Mouse (Mus musculus) forebrain, embryonic 11.5 days (tissue): Measurements from ENCODE around the gene Prss32. TPM values are rescaled to one million over a fixed set of nuclear protein-coding genes. Genes with fewer than 3 reads are reported as not detected.

Experiments
- ATAC-seq: fragments of 200-750 bp; cut with Nextera tagmentation; replicated peaks from 2 replicates; pipeline ENCODE4 v1.8.0; 2017; ENCODE audit warnings: moderate TSS enrichment; ENCODE audit not compliant: low FRiP score
- DNase-seq: peaks from one replicate; pipeline ENCODE4 v3.0.0-alpha.2; 2017; ENCODE audit warnings: low spot score
- H3K27ac ChIP-seq: fragments of 300-500 bp; sonication (generic); 2 replicates; pipeline ENCODE4 v1.5.1; 2014; ENCODE audit warnings: low read depth, low read length
- H3K27me3 ChIP-seq: fragments of 300-500 bp; sonication (generic); 2 replicates; pipeline ENCODE4 v1.6.1; 2014; ENCODE audit warnings: mild to moderate bottlenecking, low read length, mixed read lengths; ENCODE audit not compliant: control insufficient read depth, insufficient read depth
- H3K36me3 ChIP-seq: fragments of 300-500 bp; sonication (generic); 2 replicates; pipeline ENCODE4 v1.6.1; 2014; ENCODE audit warnings: mild to moderate bottlenecking, low read length, moderate library complexity, mixed read lengths; ENCODE audit not compliant: control insufficient read depth, insufficient read depth
- H3K4me1 ChIP-seq: fragments of 300-500 bp; sonication (generic); replicated peaks from 2 replicates; pipeline ENCODE4 v1.6.1; 2014; ENCODE audit warnings: low read length, mixed read lengths; ENCODE audit not compliant: control insufficient read depth, insufficient read depth
- H3K4me2 ChIP-seq: fragments of 300-500 bp; sonication (generic); 2 replicates; pipeline ENCODE4 v1.6.1; 2014; ENCODE audit warnings: low read depth, mild to moderate bottlenecking, low read length, moderate library complexity, mixed read lengths; ENCODE audit not compliant: severe bottlenecking
- H3K4me3 ChIP-seq: fragments of 300-500 bp; sonication (generic); 2 replicates; pipeline ENCODE4 v1.5.1; 2014; ENCODE audit warnings: low read depth, low read length
- H3K9ac ChIP-seq: fragments of 300-500 bp; sonication (generic); 2 replicates; pipeline ENCODE4 v1.6.1; 2014; ENCODE audit warnings: low read length
- H3K9me3 ChIP-seq: fragments of 300-500 bp; sonication (generic); 2 replicates; pipeline ENCODE4 v1.6.1; 2016; ENCODE audit warnings: low read length, mixed read lengths; ENCODE audit not compliant: control insufficient read depth
- WGBS: fragments of 180-500 bp; shearing (Covaris S2); extraction: QIAGEN DNeasy Blood & Tissue Kit; methylation state at CpG from one replicate; pipeline ENCODE4 v1.1.7; 2014; 5-methylcytosine and 5-hydroxymethylcytosine counted together
- polyA plus RNA-seq: library from polyadenylated mRNA; unstranded; fragments of >200 nt; fragmentation: Nextera tagmentation; extraction: Ambion mirVana; gene quantifications from 2 replicates; pipeline ENCODE4 v1.2.1, GENCODE M21; 2014

The Prss32 gene
- polyA plus RNA-seq, 1 experiment from 2014 or later: not detected

DNA sequence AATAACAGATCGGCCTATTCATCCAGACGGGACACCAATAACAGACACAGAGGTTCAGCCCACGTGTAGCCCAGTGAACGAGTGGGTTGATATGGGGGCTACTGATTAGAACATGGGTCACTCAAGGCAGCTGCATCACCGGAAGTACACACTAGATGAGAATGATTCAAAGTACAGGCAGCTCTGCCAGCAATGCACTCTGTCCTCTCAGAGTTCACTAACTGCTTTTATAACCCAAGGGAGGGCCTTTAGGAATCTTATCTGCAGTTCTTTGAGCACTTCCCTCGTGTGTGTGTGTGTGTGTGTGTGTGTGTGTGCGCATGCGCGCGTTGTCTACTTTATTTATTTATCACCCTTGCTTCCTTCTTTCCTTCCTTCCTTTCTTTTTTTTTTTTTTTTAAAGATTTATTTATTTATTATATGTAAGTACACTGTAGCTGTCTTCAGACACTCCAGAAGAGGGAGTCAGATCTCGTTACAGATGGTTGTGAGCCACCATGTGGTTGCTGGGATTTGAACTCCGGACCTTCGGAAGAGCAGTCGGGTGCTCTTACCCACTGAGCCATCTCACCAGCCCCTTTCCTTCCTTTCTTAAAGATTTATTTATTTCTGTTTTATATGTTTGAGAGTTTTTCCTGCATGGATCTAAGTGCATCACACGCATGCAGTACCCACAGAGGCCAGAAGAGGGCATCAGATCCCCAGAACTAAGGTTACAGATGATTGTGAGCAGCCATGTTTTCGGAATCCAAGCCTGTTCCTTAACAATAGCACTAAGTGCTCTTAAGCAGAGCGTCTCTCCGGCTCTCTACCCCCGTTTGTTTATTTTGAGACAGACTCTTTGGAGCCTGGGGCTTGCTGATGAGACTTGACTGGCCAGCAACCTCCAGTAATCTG is 7.4 kb downstream of the Prss32 start:
- DNase-seq: peak; percentile 86
- Histone ChIP-seq H3K27ac (no peak overlapping the region), H3K9ac (no peak overlapping the region), H3K9me3 (no peaks in the 10 kb centered on the region), H3K4me3 (no peak overlapping the region), H3K36me3 (no peaks in the 10 kb centered on the region), H3K27me3 (no peaks in the 10 kb centered on the region), H3K4me1 (no peaks in the 10 kb centered on the region), H3K4me2 (no peak overlapping the region)
- 63% methylated on average over 18 of the region's 19 CpGs for WGBS
- ATAC-seq: 0 out of 2 replicates have a peak, but pooled peaks have one; percentile 33

DNA sequence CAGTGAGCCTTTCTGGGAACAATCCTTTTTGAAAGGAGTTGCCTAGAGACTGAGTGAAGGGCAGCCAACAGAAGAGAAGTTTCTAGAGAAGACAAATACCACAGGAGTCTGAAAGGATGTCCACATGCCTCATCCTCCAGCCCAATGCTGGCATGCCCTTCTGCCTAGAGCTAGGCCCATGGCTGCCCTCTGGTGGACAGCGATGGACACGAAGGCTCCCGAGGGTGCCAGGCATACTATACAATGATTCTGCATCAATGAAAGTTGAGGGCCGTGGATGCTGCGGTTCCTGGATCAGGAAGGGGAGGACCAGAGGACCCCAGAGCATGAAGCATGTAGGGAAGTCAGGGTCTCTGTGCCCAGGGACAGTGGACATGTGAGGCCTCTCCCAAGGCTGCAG is 9.6 kb downstream of the Prss32 start:
- Histone ChIP-seq H3K9me3 (no peaks in the 10 kb centered on the region), H3K4me1 (no peaks in the 10 kb centered on the region), H3K4me3 (no peak overlapping the region), H3K36me3 (no peaks in the 10 kb centered on the region), H3K27me3 (no peaks in the 10 kb centered on the region), H3K27ac (no peak overlapping the region), H3K9ac (no peak overlapping the region), H3K4me2 (no peak overlapping the region)
- DNase-seq (peak; percentile 75), ATAC-seq (no peak; the same call in 1 of the 2 replicates)
- 41% methylated on average over 5 of the region's 5 CpGs for WGBS

DNA sequence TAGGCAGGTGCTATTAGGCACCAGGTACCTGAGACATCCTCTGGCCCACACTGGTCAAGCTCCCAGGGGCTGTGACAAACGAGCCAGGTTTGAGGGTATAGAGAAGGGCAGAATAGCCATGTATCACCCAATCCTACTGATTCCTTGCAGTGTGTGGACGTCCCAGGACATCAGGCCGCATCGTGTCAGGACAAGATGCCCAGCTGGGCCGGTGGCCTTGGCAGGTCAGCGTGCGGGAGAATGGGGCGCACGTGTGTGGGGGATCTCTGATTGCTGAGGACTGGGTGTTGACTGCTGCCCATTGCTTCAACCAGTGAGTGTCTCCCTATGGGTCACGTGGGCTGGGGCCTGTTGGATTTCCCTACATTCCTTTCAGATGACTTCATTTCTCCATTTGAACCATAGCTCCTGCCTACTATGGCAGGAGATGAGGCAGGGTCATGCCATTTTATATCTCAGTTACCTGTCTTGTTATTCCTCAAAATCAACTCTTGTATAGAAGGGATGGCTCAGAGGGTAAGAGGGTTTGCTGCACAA is 10.6 kb downstream of the Prss32 start:
- no peaks in the 10 kb centered on the region for H3K9me3 ChIP-seq
- H3K4me2 ChIP-seq: no peak overlapping the region
- H3K36me3 ChIP-seq: no peaks in the 10 kb centered on the region
- no peak for ATAC-seq
- H3K4me3 ChIP-seq: no peak overlapping the region
- no peak overlapping the region for H3K27ac ChIP-seq
- no peak overlapping the region for H3K9ac ChIP-seq
- DNase-seq: no peak
- WGBS: 89% methylated on average over 10 of the region's 10 CpGs
- H3K27me3 ChIP-seq: no peaks in the 10 kb centered on the region
- H3K4me1 ChIP-seq: no peaks in the 10 kb centered on the region

DNA sequence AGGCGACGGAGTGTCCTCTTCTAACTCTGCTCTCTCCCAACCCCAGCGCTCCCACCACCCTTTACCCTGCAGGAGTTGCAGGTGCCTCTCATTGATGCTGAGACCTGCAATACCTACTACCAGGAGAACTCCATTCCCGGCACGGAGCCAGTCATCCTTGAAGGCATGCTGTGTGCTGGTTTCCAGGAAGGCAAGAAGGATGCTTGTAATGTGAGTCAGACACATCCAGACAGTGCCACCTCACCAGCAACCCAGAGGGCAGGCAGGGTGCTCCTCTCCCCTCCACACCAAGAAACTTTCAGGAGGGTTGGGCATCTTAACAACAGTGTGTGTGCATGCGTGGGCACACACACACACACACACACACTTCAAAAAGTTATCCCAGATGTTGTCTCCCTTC is 13.5 kb downstream of the Prss32 start:
- no peaks in the 10 kb centered on the region for H3K9me3 ChIP-seq
- H3K27me3 ChIP-seq: no peaks in the 10 kb centered on the region
- H3K4me3 ChIP-seq: no peak overlapping the region
- no peaks in the 10 kb centered on the region for H3K4me1 ChIP-seq
- no peak overlapping the region for H3K27ac ChIP-seq
- no peak overlapping the region for H3K9ac ChIP-seq
- no peak overlapping the region for H3K4me2 ChIP-seq
- DNase-seq (no peak), ATAC-seq (no peak)
- WGBS: 90% methylated on average over 6 of the region's 6 CpGs
- H3K36me3 ChIP-seq: no peaks in the 10 kb centered on the region

DNA sequence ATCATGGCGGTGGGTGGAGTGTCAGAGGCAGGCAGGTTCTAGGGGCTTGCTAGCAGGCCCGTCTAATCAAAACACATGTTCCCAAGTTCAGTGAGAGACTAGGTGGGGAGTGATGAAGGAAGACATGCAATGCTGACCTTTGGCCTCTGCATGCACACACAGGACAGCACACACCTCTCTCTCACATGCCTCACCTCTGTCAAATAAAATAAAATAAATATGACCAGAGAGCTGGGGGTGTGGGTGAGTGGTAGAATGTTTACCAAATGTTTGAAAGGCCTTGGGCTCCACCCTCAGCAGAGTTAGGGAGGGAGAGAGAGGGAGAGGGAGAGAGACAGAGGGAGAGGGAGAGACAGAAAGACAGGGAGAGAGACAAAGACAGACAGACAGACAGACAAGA is 14.3 kb downstream of the Prss32 start:
- Histone ChIP-seq H3K4me1 (no peaks in the 10 kb centered on the region), H3K27me3 (no peaks in the 10 kb centered on the region), H3K4me3 (no peak overlapping the region), H3K27ac (no peak overlapping the region), H3K36me3 (no peaks in the 10 kb centered on the region), H3K9ac (no peak overlapping the region), H3K9me3 (no peaks in the 10 kb centered on the region), H3K4me2 (no peak overlapping the region)
- ATAC-seq (no peak), DNase-seq (no peak)
- 92% methylated on average over 2 of the region's 2 CpGs for WGBS

DNA sequence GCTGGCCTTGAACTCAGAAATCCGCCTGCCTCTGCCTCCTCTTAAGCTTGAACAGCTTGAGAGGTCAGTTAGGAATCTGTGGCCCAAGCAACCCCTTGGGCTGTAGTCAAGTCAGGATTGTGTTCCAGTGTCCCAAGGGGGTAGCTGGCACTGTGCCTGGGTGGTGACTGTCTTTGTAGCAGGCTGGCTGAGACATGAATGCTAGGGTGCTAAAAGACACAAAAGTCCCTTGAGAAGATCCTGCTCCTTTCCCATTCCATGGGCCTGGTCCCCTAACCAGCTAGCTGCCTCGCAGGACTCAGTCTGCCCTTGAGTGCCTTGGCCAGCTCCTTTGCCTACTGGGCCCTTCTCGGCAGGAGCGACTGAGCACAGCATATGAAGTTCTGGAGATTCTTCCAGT is 19.3 kb downstream of the Prss32 start:
- Histone ChIP-seq H3K9me3 (no peaks in the 10 kb centered on the region), H3K27ac (no peak overlapping the region), H3K4me3 (no peak overlapping the region), H3K4me2 (no peak overlapping the region), H3K4me1 (no peaks in the 10 kb centered on the region), H3K36me3 (no peaks in the 10 kb centered on the region), H3K27me3 (no peaks in the 10 kb centered on the region), H3K9ac (no peak overlapping the region)
- no peak for ATAC-seq
- DNase-seq: no peak
- WGBS: 86% methylated on average over 4 of the region's 4 CpGs

DNA sequence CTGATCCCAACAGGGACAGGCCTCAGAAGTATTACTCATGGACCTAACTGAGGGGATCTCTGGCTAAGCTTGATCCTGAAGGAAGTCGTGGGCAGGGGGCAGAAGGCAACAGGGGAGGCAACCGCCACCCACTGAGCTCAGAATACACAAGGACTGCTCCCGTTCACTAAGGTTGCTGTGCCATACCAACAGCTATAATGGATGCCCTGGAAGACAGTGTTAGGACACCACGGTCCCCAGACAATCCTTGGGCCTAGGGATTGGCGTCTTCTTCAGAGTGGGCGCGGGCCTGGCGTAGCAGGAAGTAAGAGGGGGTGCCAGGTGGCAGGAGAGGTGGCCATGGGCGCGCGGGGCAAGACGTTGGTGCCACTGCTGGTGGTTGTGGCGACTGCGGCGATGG is 24.1 kb downstream of the Prss32 start, which contains the start of gene Prss21:
Prss21 (plus strand) TSS at position 301 of the 400 bp plus-strand sequence.
- H3K36me3 ChIP-seq: no peaks in the 10 kb centered on the region
- no peak within 1 kb of the TSS for H3K4me3 ChIP-seq
- ATAC-seq (no peak), DNase-seq (no peak)
- H3K27ac ChIP-seq: no peak within 1 kb of the TSS
- 87% methylated on average over 15 of the region's 15 CpGs for whole genome bisulfite sequencing
- no peaks in the 10 kb centered on the region for H3K4me1 ChIP-seq
- no peaks in the 10 kb centered on the region for H3K27me3 ChIP-seq
- H3K4me2 ChIP-seq: no peak within 1 kb of the TSS
- H3K9me3 ChIP-seq: no peaks in the 10 kb centered on the region
- no peak within 1 kb of the TSS for H3K9ac ChIP-seq

DNA sequence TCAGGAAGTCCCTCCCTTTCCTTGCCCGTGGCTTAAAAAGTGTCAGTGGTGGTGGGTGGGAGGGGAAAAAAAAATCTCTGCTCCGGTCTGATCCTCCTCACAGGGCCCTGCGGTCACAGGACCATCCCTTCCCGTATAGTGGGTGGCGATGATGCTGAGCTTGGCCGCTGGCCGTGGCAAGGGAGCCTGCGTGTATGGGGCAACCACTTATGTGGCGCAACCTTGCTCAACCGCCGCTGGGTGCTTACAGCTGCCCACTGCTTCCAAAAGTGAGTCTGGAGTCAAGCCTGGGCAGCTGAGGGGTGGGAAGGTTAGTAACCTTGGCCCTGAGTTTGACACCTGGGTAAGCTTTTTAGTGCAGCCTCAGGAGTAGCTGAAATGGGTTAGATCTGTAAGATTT is 24.9 kb downstream of the Prss32 start:
- no peaks in the 10 kb centered on the region for H3K36me3 ChIP-seq
- no peaks in the 10 kb centered on the region for H3K9me3 ChIP-seq
- no peak overlapping the region for H3K4me2 ChIP-seq
- no peaks in the 10 kb centered on the region for H3K4me1 ChIP-seq
- DNase-seq (no peak), ATAC-seq (no peak)
- H3K27me3 ChIP-seq: no peaks in the 10 kb centered on the region
- H3K9ac ChIP-seq: no peak overlapping the region
- no peak overlapping the region for H3K4me3 ChIP-seq
- WGBS: 93% methylated on average over 11 of the region's 11 CpGs
- H3K27ac ChIP-seq: no peak overlapping the region
